Mouse (Mus musculus) lung, postnatal 0 days (tissue): ENCODE measurements around the gene Olfr1497.

Experiments used
- CTCF ChIP-seq: IDR thresholded peaks from 2 replicates; pipeline ENCODE4 v1.5.1; 2016; ENCODE audit warnings: antibody characterized with exemption, mild to moderate bottlenecking
- EP300 ChIP-seq: IDR thresholded peaks from 2 replicates; pipeline ENCODE4 v1.6.1; 2016; ENCODE audit warnings: antibody characterized with exemption, mild to moderate bottlenecking, control low read depth

- TF ChIP-seq CTCF = no peak
- TF ChIP-seq EP300 = no peak
These were observed at the start of gene Olfr1497 for GRCm38 (mm10) chr19:13798102-13798501.
